Mouse (Mus musculus) left cerebral cortex, postnatal 10 days (tissue): Measurements from ENCODE around the gene Maff. TPM values are rescaled to one million over a fixed set of nuclear protein-coding genes. Genes with fewer than 3 reads are reported as not detected.

Experiments
- DNase-seq, 2 experiments: peaks; one replicate each; pipeline ENCODE4 v3.0.0; 2021 to 2022; ENCODE audit warnings: low spot score in 2 of 2, mixed read lengths in 1 of 2; ENCODE audit errors: extremely low spot score in 1 of 2
- intact Hi-C: fragments of 180-260 bp; cut with DNase I; formaldehyde crosslinking; loops from one replicate; pipeline ENCODE4 v1.15.1; 2025
- total RNA-seq, 2 experiments: library from RNA; stranded (reverse); gene quantifications; 2 replicates each; pipeline ENCODE4 v1.2.3; 2021

Maff gene
- total RNA-seq, 2 experiments from 2014 or later = 1.3 to 3.1 TPM

DNA sequence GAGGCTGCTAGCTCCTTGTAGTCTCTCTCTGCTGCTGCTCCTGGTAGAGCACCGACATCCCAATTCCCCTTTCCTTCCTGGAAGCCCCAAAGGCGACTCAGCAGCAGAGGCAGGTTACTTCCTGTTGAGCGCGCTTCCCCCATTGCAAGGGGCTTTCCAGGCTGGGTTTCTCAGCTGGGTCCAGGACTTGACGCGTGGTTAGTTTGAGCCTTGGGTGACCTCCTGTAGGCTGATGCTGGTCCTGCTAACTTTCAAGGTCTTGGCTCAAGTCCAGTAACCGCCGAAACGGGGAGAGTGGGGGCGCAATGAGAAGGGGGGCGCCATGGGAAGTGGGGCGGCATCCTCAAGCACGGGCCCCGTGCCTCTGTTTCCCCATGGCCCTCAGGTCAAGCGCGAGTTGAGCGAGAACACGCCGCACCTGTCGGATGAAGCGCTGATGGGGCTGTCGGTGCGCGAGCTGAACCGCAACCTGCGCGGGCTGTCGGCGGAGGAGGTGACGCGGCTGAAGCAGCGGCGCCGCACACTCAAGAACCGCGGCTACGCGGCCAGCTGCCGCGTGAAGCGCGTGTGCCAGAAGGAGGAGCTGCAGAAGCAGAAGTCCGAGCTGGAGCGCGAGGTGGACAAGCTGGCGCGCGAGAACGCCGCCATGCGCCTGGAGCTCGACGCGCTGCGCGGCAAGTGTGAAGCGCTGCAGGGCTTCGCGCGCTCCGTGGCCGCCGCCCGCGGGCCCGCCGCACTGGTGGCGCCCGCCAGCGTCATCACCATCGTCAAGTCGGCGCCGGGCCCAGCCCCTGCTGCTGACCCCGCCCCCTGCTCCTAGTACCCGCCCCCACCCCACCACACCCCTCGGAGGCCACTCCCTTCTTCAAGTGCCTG lies 10.9 kb downstream of the Maff start:
- peak in 1 of 2 experiments; percentile 83 for DNase-seq
- intact Hi-C loops = no loop called here

DNA sequence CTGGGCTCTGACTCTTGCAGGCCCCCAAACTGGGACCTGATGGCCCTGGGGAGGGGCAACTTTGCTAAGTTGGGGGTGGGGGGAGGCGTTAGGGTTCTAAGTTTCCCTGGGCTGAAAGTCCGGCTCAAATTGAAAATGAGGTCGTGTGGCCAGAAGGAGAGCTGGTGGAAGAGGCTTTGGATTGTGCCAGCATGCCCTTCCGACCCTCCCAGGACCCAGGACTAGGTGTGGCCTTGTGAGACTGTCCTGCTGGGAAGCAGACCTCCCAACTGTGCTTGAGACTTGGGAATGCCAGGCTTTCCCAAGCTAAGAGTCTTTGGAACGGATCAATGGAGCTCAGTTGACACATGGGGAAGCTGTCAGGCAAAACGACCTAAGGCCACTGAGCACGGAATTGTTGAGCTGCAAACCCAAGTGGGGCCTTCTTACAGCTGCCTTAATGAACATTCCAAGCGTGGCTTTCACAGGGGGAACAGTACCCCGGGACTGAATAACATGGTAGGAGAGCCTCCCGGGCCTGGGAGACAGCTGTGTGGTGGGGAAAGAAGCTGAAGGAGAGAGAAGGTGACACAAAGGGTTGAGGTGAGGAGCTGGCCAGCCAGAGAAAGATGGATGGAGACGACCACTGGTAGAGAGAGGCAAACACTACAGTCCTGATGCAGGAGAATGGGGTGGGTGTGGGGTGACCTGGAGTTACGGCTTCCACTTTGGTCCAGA lies 11.7 kb downstream of the Maff start:
- intact Hi-C loops = no loop called here
- DNase-seq = no peak

DNA sequence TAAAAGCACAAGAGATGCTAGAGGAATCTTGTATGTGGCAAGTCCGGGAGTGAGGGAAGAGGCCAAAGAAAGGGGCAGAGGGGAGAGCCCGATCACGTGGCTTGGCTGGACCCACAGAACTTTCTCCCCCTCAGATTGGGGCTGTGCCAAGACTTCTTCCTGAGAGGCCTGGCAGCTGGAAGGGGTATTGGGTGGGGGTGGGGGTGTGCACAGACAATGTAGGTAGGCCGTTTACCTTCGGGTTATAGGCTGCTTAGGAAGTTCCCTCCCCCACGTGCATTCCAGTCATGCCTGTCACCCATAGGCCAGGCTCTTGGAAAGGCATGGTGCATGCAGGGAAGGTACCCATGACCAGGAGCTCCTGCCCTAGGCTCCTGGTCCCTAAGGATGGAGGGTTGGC lies 13.5 kb downstream of the Maff start:
- DNase-seq = no peak
- intact Hi-C loops = no loop called here

DNA sequence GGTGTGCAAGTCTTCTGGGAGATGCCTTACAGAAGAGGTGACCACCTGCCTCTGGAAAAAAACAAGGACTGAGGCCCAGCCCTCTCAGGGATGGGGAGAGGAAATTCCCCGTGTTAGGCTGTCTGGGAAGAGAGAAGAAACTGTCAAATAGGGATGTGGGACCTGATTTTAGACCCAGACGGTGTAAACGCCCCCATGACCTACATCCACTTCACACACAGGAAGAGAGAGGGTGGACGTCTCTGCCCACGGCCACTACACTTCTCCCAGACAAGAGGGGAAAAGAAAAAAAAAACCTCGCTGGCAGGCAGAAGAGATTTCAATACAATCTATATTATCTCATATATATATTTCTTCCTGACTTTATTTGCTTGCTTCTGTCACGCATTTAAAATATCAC lies 13.9 kb downstream of the Maff start:
- intact Hi-C loops = no loop called here
- DNase-seq = no peak

DNA sequence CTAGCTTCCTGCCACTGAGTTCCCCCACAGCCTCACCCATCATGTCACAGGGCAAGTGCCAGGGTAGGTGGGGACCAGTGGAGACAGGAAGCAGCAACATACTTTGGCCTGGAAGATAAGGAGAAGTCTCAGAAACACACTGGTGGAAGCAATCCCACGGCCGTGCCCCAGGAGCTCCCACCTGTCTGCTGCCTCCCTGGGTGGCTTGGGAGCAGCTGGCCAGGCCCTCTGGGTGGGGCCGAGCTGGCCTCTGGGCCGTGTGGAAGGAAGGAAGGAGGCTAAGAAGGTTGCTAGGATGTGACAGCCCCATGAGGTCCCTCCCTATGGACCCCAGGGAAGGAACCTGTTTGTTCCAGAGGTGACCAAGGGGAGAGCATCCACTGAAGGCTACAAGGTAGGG lies 14.6 kb downstream of the Maff start:
- no peak for DNase-seq
- intact Hi-C loops = no loop called here

DNA sequence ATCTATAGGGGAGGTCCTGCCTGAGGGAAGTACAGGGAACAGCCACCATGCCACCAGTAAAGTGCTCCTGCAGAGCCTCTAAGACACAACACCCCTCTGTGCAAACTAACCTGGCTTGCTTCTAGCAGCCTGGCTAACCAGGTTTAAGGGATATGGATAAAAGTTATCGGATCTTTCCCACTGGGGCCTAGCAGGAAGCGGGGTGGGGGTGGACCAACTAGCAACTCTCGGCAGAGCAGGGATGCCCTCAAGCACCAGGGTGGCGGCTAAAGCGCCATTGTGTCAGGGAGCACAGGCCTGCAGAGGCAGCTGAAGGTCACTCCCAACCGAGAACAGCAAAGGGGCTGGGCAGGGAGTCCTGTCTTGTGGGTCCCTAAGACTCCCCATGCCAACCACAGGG lies 17.7 kb downstream of the Maff start:
- intact Hi-C loops = no loop called here
- no peak for DNase-seq

DNA sequence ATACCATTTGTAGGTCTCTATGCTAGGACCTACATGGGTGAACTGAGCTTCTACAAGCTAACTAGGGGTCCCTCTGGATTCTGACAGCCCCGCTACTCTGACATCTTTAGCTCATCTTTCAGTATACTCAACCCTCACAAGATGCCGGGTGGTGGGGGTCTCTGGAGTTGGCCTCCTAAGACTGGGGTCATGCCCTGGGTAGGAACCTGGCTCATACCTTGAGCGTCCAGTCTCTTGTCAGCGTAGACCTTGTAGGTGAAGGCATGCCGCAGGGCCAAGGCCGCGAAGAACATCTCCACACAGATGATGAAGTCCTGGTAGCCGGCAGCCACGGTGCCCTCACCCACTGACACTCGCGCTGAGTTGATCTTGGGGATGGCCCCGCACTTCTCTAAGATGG lies 18.6 kb downstream of the Maff start:
- intact Hi-C loops = no loop called here
- no peak for DNase-seq

DNA sequence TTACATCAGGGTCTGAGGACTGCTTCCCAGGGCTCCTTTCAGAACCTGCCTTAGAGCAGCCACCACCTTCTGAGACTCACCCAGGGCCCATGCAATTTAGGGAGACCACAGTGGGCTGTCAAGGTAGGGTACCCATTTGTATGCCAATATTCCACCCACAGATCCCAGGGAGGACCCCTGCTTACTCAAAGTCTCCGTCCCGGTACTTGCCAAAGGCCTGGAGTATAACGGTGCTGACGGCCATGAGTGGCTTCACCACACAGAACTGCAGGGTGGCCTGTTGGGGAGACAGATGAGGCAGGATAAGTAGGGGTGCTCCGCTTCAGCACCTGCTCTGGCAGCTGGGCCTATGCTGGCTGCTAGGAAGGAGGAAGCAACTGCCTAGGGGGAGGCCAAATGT lies 20.0 kb downstream of the Maff start:
- no peak for DNase-seq
- intact Hi-C loops = no loop called here

DNA sequence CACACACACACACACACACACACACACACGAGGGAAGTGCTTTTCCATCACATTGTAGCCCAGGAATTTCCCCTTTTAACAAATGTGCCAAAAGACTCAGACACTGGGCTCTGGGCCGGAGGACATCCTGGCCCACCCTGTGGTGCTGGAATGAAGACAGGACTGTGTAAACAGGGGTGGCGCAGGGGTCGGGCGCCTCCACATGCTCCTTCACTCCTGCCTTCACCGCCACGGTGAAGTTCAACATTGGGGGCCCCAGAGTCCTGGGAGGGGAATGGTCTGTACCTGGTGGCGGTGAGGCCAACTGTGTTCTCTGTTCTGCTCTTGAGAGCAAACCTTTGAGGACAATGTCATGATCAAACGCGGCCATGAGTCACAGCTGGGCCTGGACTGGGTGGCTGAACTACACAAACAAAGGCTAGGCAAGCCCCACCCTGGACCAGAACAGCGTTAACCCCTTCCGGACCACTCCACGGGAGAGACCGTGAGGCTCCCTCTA lies 21.9 kb downstream of the Maff start:
- intact Hi-C loops = no loop called here
- peak in 1 of 2 experiments; percentile 81 for DNase-seq

DNA sequence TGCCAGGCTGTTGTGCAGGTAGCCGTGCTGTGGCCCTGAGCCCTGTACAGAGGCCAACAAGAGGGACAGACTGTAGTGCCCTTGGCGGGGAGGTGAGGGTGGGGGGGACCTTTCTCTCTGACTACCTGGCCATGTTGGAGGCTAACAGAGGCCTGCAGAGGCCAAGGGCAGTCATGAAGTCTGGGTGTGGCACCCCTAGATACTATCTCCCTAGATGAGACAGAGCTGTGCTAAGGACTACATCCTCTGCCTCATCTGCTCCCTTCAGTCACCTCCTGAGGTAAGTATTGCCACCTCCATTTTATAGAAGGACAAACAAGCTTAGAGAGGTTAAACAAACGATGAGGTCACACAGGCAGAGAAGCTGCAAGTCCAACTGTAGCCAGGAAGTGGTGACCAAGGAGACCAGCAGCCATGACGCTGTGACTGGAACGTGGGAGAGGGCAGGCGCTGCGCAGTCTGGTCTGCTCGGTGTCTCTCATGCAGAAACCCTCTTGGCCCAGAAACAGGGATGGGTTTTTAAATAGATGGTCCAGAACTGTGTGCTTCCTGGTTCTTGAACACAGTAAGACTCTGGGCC lies 22.5 kb downstream of the Maff start:
- intact Hi-C loops = no loop called here
- DNase-seq = no peak

DNA sequence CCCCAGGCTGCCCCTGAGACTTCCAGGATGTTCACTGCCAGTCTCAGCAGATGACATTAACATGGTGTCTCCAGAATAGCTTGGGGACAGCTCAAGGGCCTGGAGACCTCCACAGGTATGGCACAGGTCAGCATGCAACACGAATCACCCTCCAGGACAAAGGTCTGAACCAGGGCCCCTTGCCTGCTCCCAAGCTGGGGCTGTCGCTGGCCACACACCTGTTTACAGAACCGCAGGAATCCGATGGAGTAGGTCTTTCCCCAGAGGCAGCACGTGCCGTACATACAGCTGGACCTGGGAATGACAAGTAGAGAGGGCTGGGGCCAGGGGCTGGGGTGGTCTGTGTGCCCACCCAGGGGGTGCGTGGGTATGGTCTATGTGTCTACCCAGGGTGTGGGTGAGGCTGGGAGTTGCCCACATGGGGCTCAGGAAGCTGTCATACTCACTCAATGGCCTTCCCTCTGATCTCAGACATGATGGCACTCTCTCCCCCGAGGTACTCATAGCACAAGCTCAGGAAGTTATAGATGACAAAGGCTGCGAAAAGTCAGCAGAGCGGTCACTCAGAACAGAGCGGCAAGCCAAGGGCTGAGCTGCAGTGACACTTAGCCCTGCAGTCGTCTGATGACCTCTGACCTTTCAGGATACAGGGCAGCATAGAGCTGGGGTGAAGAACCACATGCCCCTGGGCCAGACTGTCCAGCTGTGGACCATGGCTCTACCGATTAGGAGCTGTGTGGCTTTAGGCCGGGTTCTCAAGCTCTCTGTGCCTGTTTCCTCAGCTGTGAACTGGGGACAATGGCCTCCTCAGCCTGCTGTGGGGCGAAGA lies 23.2 kb downstream of the Maff start:
- intact Hi-C loops = no loop called here
- DNase-seq = no peak

DNA sequence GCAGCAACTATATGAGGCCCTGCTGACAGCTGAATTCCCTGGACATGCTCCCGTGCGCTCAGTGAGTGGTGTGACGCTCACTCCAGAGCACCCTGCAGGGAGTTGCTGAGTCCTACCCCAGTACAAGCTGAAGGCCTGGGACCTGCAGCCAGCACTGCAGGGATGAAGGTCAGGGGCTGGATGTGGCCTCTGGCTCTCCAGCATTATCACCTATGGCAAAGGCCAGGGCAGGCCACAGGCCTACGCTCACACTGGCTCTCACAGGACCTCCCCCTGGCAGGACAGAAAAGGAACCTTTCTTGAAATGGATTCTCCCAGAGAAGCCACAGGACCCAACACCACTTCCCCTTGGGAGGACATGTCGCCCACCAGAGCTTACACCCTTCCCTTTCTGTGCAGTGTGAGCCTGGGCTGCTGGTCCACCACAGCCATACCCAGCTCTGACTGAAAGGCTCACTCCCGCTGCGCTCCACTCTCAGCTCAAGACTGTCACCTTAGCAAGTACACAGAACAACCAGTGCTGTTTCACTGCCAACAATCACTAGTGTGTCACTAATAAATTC lies 23.9 kb downstream of the Maff start:
- intact Hi-C loops = no loop called here
- DNase-seq = no peak

DNA sequence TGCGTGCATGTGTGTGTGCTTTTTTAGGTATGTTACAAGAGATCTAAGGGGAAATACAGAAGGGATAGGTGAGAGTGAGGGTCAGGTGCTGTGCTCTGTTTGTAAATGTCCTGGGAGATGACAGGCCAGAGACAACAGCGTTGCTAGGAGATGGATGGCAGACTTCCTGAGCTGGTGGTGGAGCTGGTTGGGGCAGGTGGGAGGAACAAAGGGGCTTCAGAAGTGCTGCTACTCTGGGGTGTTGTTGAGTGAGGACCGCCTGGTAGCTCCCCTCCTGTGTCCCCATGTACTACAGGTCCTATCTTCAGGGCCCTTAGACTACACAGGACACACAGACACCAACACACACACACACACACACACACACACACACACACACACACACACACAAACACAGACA lies 28.3 kb downstream of the Maff start:
- DNase-seq = no peak
- intact Hi-C loops = no loop called here

DNA sequence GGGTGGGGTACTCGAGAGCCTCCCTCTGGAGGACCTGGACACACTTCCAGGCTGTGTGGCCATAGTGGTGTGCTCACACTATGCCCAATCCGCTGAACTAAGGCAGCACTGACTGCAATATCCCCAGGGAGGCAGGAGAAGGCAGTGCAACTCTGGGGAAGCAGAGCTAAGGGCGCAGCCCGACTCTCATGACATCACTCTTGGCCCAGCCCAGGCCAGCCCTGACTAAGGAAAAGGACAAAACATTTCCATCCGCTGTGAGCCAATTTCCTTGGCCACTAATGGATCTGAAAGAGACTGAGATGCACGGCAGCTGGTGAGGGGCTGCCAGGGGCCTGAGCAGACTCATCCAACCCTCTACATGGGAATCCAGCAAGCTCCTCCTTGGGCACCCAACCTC lies 31.3 kb downstream of the Maff start:
- intact Hi-C loops = no loop called here
- peak in 1 of 2 experiments; percentile 74 for DNase-seq

DNA sequence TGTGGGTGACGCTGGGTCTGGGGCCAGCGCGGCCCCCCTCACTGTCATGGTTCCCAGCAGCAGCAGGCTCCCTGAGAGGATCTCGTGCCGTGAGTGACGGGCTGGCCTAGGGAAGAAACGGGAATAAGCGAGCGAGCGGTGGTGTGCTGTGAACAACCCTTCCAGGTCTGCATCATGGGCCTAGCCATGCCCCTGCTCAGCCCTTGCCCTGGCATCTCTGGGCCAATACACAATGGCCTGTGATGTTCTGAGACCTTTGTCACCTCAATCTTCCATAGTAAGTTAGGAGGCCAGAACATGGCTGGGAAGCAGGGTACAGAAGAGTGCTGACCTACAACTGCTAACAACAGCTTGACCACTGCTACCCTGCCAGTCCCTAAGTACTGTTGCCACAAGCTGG lies 32.2 kb downstream of the Maff start:
- no peak for DNase-seq
- intact Hi-C loops = no loop called here

DNA sequence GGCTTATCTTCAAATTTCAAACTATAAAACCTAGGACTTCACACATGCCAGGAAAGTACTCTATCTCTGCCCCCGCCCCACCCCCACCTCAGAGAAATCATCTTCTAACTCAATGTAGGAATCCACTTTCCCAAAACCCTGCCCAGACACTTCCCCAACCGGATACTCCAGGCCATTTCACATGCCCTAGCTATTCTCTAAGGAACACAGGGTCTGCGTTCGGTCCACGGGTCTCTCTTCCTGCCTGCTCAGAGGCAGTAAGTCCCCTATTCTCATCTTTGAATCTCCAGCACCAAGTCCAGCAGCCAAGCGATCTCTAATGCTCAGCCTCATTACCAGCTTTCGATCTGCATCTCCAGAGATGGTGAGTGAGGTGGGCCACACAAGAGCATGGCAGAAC lies 33.2 kb downstream of the Maff start:
- intact Hi-C loops = no loop called here
- DNase-seq = no peak

DNA sequence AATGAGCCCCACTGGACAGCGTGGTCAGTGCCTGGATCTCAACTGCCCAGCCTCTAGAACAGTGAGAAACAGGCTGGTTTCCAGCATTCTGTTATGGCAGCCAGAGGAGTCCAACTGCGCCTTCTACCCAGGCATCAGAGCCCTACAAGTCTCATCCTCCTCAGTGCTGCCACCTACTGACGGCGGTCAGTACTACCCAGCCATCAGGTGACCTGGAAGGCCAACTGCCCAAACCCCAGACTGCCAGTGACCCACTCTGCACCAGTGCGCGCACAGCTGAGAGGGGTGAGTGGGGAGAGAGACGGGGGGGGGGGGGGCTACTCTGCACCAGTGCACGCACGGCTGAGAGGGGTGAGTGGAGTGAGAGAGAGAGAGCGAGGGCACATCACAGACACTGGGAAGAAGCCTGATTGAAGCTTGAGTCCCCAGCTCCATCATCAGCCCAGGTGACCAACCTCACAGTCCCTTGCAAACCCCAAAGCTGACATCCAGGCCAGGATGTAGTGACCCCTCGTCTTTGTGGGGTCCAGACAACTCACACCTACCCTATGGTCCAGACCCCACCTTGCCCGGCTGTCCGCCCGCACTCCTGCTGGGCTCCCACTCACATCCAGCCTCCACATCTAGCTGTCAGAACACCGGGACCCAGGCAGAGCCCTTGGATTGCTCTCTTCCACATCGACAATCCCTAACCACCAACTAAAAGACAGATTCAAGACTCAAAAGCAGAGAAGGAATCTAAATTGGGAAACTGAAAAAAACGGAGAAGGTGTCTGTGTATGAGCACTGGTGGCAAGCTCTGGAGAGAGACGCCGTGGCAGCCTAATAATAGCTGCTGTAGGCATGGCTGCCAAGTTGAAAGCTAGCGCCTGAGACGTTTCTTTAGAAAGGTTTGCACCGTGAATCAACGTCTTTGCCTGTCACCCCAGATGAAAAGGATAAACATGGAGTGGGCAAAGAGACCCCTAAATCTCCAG lies 34.3 kb downstream of the Maff start:
- intact Hi-C loops = no loop called here
- peak in 1 of 2 experiments; percentile 80 for DNase-seq

DNA sequence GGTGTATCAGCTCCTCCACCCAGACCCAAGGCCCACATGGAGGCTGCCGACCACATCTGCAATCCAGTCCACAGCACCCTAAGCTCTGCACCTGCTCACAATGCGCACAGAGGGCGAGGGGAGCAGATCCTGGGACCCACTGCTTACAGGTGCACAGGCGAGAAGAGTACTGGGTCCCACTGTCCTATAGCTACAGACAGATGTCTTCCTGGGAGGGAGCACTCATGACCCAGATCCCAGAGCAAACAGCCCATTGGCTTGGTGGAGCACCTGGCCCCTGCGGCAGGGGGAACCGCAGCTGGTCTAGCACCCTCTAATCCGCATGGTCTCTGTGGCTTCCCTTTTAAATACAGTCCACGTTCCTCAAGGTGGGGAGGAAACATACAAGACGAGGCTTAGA lies 35.2 kb downstream of the Maff start:
- DNase-seq = no peak
- intact Hi-C loops = no loop called here
